Mouse (Mus musculus): Measurements from ENCODE around the gene Zfp385b.

Gene Zfp385b

DNA sequence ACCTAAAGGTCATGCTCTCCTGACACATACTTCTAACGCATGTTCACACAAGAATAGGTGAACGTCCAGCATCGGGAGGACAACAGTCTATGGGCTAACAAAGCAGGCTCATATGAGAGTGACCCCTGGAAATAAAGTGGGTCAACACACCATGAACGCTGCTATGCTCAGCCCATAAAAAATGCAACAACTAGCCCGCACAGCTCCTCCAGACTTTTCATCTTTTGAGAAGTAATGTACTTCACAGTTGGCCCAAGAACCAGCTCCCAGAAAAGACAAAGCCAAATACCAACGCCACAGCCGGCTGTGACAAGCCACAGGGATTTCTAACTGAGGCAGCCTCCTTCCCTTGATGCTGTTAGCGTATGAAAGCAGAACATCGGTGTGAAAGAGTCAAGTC lies 112.3 kb downstream of the Zfp385b start:
- in situ Hi-C loops (cut with MseI, MboI), result loop anchor here (5.0 to 10.0 kb wide), 3 partner anchors 252 to 322 kb away; no protein-coding TSS in a partner anchor

GRCm38 (mm10) chr2:77705476-77705875 lies 114.0 kb downstream of the Zfp385b start:
- in situ Hi-C loops (cut with MseI, MboI), result loop anchor here (5.0 to 10.0 kb wide), 3 partner anchors 251 to 321 kb away; no protein-coding TSS in a partner anchor

GRCm38 (mm10) chr2:77703080-77703479 lies 116.4 kb downstream of the Zfp385b start:
- in situ Hi-C loops (cut with MseI, MboI), result loop anchor here (10.0 kb wide), 2 partner anchors 248 to 318 kb away; no protein-coding TSS in a partner anchor

DNA sequence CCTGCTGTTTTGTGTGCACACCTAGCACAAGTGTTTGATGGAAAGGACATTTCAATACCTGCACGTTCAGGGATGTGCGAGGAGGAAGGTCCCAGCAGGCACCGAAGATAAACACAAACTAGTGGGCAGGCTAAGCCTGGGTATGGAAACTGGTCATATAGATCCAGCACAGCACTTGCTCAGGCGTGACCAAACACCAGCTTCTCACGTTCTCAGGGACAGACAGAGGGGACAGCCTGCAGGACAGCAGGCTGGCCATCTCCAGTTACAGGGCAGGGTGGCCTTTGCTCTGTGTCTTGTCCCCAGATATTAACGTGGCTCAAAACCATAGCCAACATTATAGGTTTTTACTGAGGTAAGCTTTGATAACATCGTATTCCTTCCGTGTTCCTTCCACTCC lies 128.3 kb downstream of the Zfp385b start:
- in situ Hi-C loops (cut with MseI, MboI), result no loop called here

- in situ Hi-C loops (cut with MseI, MboI), result no loop called here
These were observed 129.1 kb downstream of the Zfp385b start for GRCm38 (mm10) chr2:77690316-77690715.

DNA sequence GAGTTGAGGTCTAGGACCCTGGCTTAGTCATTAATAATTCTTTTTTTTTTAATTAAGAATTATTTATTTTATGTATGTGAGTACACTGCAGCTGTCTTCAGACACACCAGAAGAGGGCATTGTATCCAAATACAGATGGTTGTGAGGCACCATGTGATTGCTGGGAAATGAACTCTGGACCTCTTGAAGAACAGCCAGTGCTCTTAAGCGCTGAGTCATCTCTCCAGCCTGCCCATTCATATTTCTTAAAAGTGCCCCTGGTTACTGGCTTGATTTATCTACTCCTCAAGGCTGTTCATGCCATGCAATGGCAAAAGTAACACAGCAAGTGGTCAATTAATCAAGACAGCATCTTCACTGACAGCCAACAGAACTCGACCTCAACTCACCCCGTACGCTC lies 130.8 kb downstream of the Zfp385b start:
- in situ Hi-C loops (cut with MseI, MboI), result no loop called here

DNA sequence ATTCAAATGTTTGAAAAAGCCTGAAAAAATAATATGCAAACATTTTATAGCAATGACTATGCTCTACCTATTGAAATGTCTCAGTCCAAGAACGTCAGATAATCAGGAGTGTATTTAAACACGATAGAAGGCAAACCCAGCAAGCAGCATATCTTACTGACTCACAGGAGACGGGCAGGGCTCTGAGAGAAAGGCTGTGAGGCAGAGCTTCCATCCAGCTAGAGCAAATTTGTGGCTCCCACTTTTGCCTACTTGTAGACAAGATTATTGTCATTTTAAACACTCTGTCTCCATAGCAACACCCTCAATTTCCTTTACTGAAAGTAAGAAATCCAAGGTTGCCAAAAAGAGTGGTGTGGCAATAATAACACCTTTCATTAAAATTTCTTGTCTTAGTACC lies 135.4 kb downstream of the Zfp385b start:
- in situ Hi-C loops (cut with MseI, MboI), result no loop called here

DNA sequence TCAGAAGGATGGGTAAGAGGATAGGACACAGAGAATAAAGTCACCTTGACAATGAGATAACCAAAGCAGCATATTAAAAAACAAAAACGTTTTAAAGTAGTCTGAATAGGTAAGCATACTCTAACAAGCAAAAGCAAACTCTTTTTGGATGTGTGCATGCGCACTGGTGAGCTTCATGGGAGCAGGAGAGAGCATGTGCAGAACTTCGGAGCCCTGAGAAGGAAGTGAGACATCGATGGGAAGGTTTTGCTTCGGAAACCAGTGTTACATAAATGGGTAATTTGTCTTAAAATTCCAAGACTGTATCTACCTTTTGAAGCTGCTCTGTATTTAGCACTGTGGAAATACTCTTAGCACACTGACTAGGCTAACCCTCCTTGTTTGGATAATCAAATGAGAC lies 137.2 kb downstream of the Zfp385b start:
- in situ Hi-C loops (cut with MseI, MboI), result no loop called here

GRCm38 (mm10) chr2:77681741-77682140 lies 137.7 kb downstream of the Zfp385b start:
- in situ Hi-C loops (cut with MseI, MboI), result no loop called here

DNA sequence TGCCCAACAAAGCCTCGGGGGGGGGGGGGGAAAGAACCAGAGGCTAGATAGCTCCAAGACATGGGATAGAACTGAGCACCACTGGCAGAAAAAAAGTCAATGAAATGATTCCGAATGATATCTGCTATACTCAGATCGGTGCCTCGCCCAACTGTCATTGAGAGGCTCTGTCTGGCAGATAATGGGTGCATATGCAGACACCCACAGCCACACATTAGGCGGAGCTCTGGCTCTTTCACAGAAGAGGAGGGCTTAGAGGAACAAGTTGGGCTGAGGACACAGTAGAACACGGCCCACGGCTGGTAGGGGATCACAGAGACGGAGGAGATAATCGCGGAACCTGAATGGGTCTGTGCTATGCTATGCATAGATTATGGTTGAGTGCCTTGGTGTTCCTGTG lies 145.7 kb downstream of the Zfp385b start:
- in situ Hi-C loops (cut with MseI, MboI), result no loop called here

DNA sequence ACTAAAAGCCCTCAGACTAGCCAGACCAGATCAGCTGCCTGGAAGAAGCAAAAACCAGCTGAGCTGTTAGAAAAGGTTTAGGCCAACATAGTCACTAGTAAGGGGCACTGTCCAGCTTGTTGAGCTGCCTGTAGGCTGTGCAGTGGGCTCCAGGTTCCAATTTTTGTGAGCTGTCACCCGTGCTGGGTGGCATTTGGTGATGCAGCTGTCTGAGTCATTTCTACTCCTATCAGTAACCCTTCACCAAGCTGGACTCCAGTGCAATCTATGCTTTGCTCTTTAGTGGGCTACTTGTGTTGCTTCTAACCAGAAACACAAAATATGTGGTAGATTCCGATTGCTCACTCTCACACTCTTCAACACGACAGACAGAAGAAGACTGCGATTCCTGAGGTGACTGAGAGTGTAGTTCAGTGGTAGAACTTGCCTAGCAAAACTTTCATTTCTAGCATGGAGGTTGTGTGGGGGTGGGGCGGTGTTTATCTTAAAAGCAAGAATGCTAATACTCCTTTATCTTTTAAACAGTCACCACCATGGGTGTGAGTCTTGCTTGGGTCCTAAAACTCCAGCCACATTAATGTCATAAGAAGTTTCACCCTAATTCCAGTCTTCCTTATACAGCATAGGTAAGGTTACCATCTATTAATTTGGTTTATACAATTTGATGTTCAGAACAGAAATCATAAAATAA lies 147.1 kb downstream of the Zfp385b start:
- in situ Hi-C loops (cut with MseI, MboI), result no loop called here

GRCm38 (mm10) chr2:77662171-77662570 lies 157.3 kb downstream of the Zfp385b start:
- in situ Hi-C loops (cut with MseI, MboI), result no loop called here

GRCm38 (mm10) chr2:77653686-77654085 lies 165.8 kb downstream of the Zfp385b start:
- in situ Hi-C loops (cut with MseI, MboI), result no loop called here

DNA sequence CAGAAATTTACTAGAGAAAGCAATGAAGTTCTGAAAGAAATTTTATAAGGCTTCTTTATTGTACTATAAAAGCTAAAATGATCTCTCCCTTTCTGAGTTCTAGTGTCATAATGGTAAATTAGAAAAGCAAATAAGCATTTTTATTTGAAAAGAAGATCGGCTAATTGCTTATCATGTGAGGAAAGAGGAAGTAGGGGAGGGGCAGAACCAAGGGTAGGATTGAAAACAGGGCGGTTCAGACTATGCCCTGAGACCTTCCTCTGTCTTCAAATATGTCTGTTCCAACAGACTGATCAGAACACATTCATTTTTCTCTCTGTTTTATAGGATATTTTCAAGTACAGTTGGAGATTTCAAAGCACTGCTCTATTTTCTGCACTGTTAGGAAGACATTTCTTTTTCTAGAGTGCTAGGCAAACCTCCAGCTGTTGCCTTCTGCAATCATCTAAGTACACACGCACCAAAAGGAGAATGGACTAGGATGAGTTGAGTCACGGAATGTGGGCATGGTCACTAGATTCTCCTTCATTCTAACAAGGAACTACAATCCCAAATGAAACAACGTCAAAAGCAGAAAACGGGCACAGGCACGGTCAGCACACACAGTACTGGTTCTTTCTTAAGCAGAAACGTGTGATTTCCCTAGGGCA lies 177.8 kb downstream of the Zfp385b start:
- in situ Hi-C loops (cut with MseI, MboI), result no loop called here

GRCm38 (mm10) chr2:77639993-77640392 lies 179.4 kb downstream of the Zfp385b start:
- in situ Hi-C loops (cut with MseI, MboI), result no loop called here

DNA sequence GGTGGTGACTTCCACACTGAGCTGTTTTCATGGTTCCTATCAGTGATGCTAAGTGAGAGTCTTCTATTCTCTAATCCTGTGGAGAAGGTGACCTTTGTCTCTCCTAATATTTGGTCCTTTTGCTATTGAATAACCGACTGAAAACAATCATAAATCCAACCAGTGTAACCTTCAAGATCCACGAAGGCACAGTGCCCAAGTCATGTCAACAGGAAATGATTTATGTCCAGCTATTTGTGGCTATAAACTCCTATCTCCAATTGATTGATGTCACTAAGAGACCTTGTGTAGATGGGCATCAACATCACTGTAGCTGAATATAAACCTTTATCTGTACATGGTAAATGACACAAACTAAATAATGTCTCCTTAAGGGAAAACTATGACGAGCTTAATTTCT lies 187.8 kb downstream of the Zfp385b start:
- in situ Hi-C loops (cut with MseI, MboI), result no loop called here

DNA sequence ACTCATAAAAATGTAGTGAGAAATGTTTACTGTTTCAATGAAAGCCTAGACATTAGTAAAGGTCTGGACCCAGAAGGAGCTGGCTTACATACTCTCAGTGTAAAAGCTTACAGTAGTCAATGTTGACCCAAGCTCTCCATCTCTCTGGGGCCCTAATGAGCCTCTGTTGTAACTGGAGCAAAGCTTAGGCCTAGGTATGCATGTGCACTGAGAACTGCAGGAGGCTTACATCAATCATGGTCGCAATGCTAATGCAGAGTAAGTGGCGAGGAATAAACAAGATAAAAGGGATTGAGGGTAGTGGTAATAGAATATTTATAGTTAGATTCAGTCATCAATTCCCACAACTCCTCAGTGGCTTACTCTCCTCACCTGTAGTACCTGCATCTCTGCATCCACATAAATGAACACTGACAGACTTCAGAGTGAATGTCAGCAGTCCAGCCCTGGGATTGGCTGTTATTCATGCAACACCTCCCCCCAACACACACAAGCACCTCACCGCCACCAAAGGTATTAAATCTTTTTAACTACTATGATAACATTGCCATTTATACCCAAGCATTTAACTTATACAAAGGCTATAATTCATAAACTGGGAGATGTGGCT lies 191.7 kb downstream of the Zfp385b start:
- in situ Hi-C loops (cut with MseI, MboI), result no loop called here

GRCm38 (mm10) chr2:77618686-77619085 lies 200.8 kb downstream of the Zfp385b start:
- in situ Hi-C loops (cut with MseI, MboI), result no loop called here

DNA sequence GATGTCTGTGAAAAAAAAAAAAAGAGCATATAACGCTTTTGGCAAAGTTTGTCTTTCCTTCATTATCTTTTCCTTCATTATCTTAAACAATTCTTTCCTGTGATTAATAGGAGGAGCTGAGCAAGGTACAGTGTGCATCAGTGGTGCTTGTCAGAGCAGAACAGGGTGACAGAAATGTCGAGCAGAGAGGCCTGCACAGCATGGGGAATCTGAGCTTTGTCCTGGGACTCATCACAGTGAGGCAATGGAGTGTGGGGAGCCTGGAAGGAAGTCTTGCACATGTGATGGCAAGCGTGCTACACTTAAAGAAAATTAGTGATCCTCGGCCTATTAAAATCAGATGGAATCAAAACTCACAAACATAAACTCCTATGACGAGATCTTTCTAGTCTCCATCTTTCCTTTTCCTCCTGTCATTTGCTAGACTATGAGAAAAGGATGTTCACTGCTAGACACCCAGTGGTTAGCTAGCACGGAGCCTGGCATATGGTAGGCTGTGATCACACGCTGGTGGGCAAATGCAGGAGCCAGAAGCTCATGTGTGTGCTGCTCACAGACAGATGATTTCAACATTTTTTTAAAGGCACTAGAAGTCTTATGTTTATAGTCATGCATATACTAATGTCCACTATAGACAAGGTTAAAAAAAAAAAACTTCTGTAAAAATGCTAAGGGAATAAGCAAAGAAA lies 209.0 kb downstream of the Zfp385b start:
- in situ Hi-C loops (cut with MseI, MboI), result no loop called here

GRCm38 (mm10) chr2:77609452-77609851 lies 210.0 kb downstream of the Zfp385b start:
- in situ Hi-C loops (cut with MseI, MboI), result no loop called here

DNA sequence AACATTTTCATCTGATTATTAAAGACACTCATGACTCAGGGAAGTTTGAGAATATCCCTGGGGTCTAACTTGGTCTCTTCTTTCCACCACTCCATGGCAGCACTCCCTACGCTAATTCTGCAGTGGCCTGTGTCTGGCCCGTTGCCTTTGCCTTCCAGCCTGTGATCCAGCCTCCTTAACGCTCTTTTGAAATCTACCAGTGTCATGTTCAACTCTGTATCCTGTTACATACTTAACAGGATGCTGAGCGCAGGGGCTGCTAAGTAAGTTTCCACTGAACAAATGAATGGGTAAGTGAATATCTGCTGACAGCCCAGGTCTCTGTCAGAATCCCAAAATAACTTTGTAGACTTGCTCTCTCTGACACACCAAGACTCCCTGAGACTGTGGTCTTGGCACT lies 210.8 kb downstream of the Zfp385b start:
- in situ Hi-C loops (cut with MseI, MboI), result no loop called here

DNA sequence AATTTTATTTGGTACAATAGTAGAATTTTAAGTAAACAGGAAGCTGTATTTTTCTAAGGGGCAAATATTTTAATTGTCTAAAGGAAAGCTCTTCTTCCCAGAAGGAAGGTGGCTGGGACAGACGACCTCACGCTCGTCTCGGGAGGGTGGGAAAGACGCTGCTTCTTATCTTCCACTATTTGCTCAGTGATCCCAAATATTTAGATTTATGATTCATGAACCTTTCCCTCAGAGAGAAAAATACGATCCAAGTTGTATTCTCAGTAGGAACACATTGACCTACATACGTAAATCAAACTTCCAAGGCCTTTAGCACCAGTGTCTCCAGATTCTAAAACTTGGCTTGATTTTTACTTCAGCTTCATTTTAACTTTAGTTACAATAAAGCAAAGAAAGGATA lies 226.0 kb downstream of the Zfp385b start:
- in situ Hi-C loops (cut with MseI, MboI), result no loop called here
